Mouse (Mus musculus) mature B cell (primary cell): Measurements from ENCODE around the gene Ralgps2.

Experiments
- in situ Hi-C: fragments of 300-500 bp; cut with MboI; formaldehyde crosslinking; loops from 2 replicates; pipeline ENCODE4 v1.14.3; 2019

Gene Ralgps2

GRCm38 (mm10) chr1:156909265-156909664 is 30.2 kb downstream of the Ralgps2 start:
- in situ Hi-C loops, result no loop called here

GRCm38 (mm10) chr1:156905660-156906059 is 33.8 kb downstream of the Ralgps2 start:
- in situ Hi-C loops, result no loop called here

- in situ Hi-C loops, result no loop called here
These were observed 35.5 kb downstream of the Ralgps2 start for GRCm38 (mm10) chr1:156903899-156904298.

- in situ Hi-C loops, result no loop called here
These were observed 37.7 kb downstream of the Ralgps2 start for GRCm38 (mm10) chr1:156901689-156902088.

- in situ Hi-C loops, result no loop called here
These were observed 47.9 kb downstream of the Ralgps2 start for GRCm38 (mm10) chr1:156891561-156891960.

GRCm38 (mm10) chr1:156888830-156889229 is 50.6 kb downstream of the Ralgps2 start:
- in situ Hi-C loops, result no loop called here

GRCm38 (mm10) chr1:156885879-156886278 is 53.5 kb downstream of the Ralgps2 start:
- in situ Hi-C loops, result no loop called here

- in situ Hi-C loops, result no loop called here
These were observed 54.6 kb downstream of the Ralgps2 start for GRCm38 (mm10) chr1:156884782-156885181.

GRCm38 (mm10) chr1:156870616-156871015 is 68.8 kb downstream of the Ralgps2 start:
- in situ Hi-C loops, result no loop called here

- in situ Hi-C loops, result no loop called here
These were observed 69.4 kb downstream of the Ralgps2 start for GRCm38 (mm10) chr1:156870028-156870427.

- in situ Hi-C loops, result no loop called here
These were observed 75.2 kb downstream of the Ralgps2 start for GRCm38 (mm10) chr1:156864240-156864639.

- in situ Hi-C loops, result no loop called here
These were observed 75.7 kb downstream of the Ralgps2 start for GRCm38 (mm10) chr1:156863726-156864125.

GRCm38 (mm10) chr1:156861475-156862043 is 77.9 kb downstream of the Ralgps2 start:
- in situ Hi-C loops, result no loop called here

- in situ Hi-C loops, result no loop called here
These were observed 79.2 kb downstream of the Ralgps2 start for GRCm38 (mm10) chr1:156860266-156860665.

GRCm38 (mm10) chr1:156859711-156860250 is 79.6 kb downstream of the Ralgps2 start:
- in situ Hi-C loops, result no loop called here

GRCm38 (mm10) chr1:156859156-156859555 is 80.3 kb downstream of the Ralgps2 start:
- in situ Hi-C loops, result no loop called here

GRCm38 (mm10) chr1:156856666-156857065 is 82.8 kb downstream of the Ralgps2 start:
- in situ Hi-C loops, result no loop called here

- in situ Hi-C loops, result no loop called here
These were observed 84.9 kb downstream of the Ralgps2 start for GRCm38 (mm10) chr1:156854558-156854957.

GRCm38 (mm10) chr1:156852872-156853271 is 86.6 kb downstream of the Ralgps2 start:
- in situ Hi-C loops, result no loop called here

GRCm38 (mm10) chr1:156852409-156852808 is 87.0 kb downstream of the Ralgps2 start:
- in situ Hi-C loops, result no loop called here

GRCm38 (mm10) chr1:156847098-156847497 is 92.3 kb downstream of the Ralgps2 start:
- in situ Hi-C loops, result no loop called here

GRCm38 (mm10) chr1:156841625-156842339 is 97.6 kb downstream of the Ralgps2 start:
- in situ Hi-C loops, result no loop called here

- in situ Hi-C loops, result no loop called here
These were observed 100.7 kb downstream of the Ralgps2 start for GRCm38 (mm10) chr1:156838695-156839094.
